Mouse (Mus musculus): Measurements from ENCODE around the gene Prkce.

GRCm38 (mm10) chr17:86676336-86676735 is 508.8 kb downstream of the Prkce start:
- TF ChIP-seq E2F4 (IDR thresholded peaks at IDR 0.05; ENCODE audit: insufficient read depth) (no peak), USF1 (IDR thresholded peaks at IDR 0.05; ENCODE audit: low read depth) (no peak), POLR2A (IDR thresholded peaks at IDR 0.05; ENCODE audit: insufficient read length, low read depth) (no peak), POLR2AphosphoS2 (IDR thresholded peaks at IDR 0.05; ENCODE audit: insufficient read length, low read depth) (no peak), TCF12 (IDR thresholded peaks at IDR 0.05; ENCODE audit: insufficient read depth, poor library complexity, severe bottlenecking) (no peak)
